8 mouse cellular contexts compared by ENCODE assay signal in genomic region chr6:71907702-71908235, GRCm38 (mm10). TPM values are rescaled to one million over a fixed set of nuclear protein-coding genes. Genes with fewer than 3 reads are reported as not detected.
A peak's percentile ranks its signal among the peaks of the same experiment; 100 is the strongest.
DNase-seq lines count a peak whose midpoint lies in the region; ATAC-seq and TF ChIP-seq lines count a peak whose summit lies in the region.

No protein-coding gene starts in this region.

- peak overlapping the region; percentile 84 for H3K4me2 ChIP-seq in kidney, embryonic 16.5 days (replicated peaks; ENCODE audit: low read depth, low read length)
- peak overlapping the region; percentile 64 for H3K4me2 ChIP-seq in hindbrain, postnatal 0 days (ENCODE audit: low read depth, low read length)
- H3K4me2 ChIP-seq in myocyte (ENCODE audit: low read depth): peak overlapping the region; percentile 96

- H3K79me2 ChIP-seq in myocyte (ENCODE audit: control insufficient read depth, insufficient read depth): peaks cover 46% of the 10 kb centered on the region

- peak overlapping the region; percentile 83 for H3K9ac ChIP-seq in kidney, embryonic 16.5 days (replicated peaks; ENCODE audit: low read length)
- H3K9ac ChIP-seq in hindbrain, postnatal 0 days (replicated peaks; ENCODE audit: low read length): peak overlapping the region; percentile 66

- peaks cover 14% of the 10 kb centered on the region; the same call in 1 of the 2 replicates for H3K4me1 ChIP-seq in kidney, embryonic 16.5 days (ENCODE audit: insufficient read depth, low read length)
- H3K4me1 ChIP-seq in brown adipose tissue, adult 24 weeks (ENCODE audit: control insufficient read depth, insufficient read depth, insufficient read length, low read length): no peaks in the 10 kb centered on the region
- H3K4me1 ChIP-seq in hindbrain, postnatal 0 days (ENCODE audit: insufficient read depth, low read length): no peaks in the 10 kb centered on the region

- no peak for ATAC-seq in kidney, embryonic 16.5 days (ENCODE audit: low FRiP score, low TSS enrichment)
- ATAC-seq in hindbrain, postnatal 0 days: no peak
- ATAC-seq in monocyte, adult 5-6 weeks (replicated peaks; ENCODE audit: insufficient number of reproducible peaks, low FRiP score, low TSS enrichment, poor library complexity, severe bottlenecking): no peak

- peaks cover 23% of the 10 kb centered on the region for H3K36me3 ChIP-seq in kidney, embryonic 16.5 days (ENCODE audit: insufficient read depth, low read length)
- peaks cover 27% of the 10 kb centered on the region for H3K36me3 ChIP-seq in hindbrain, postnatal 0 days (ENCODE audit: insufficient read depth, low read length)
- peaks cover 35% of the 10 kb centered on the region for H3K36me3 ChIP-seq in myocyte (ENCODE audit: control insufficient read depth, insufficient read depth)

- no peaks in the 10 kb centered on the region for H3K27me3 ChIP-seq in kidney, embryonic 16.5 days (ENCODE audit: insufficient read depth, low read length)
- H3K27me3 ChIP-seq in hindbrain, postnatal 0 days (ENCODE audit: insufficient read depth, low read length): no peaks in the 10 kb centered on the region
- H3K27me3 ChIP-seq in myocyte (ENCODE audit: control insufficient read depth, insufficient read depth, insufficient read length): no peaks in the 10 kb centered on the region

- H3K9me3 ChIP-seq in kidney, embryonic 16.5 days (ENCODE audit: low read length): no peaks in the 10 kb centered on the region
- H3K9me3 ChIP-seq in hindbrain, postnatal 0 days (ENCODE audit: low read length): no peaks in the 10 kb centered on the region

- TF ChIP-seq CTCF in hindbrain, postnatal 0 days (IDR thresholded peaks at IDR 0.05; ENCODE audit: low read depth): no peak

- peak overlapping the region; percentile 87 for H3ac ChIP-seq in myocyte (ENCODE audit: control insufficient read depth, insufficient read length)

- peak overlapping the region; percentile 85 for H3K4me3 ChIP-seq in kidney, embryonic 16.5 days (ENCODE audit: low read length)
- peak overlapping the region; percentile 83 for H3K4me3 ChIP-seq in brown adipose tissue, adult 24 weeks (ENCODE audit: insufficient read depth, low read depth, low read length)
- peak overlapping the region; percentile 79 for H3K4me3 ChIP-seq in hindbrain, postnatal 0 days (ENCODE audit: low read length)
- peak overlapping the region; percentile 88 for H3K4me3 ChIP-seq in myocyte

- H3K27ac ChIP-seq in kidney, embryonic 16.5 days (ENCODE audit: low read length): no peak overlapping the region
- H3K27ac ChIP-seq in brown adipose tissue, adult 24 weeks (replicated peaks; ENCODE audit: low read depth, low read length): no peak overlapping the region
- H3K27ac ChIP-seq in hindbrain, postnatal 0 days: no peak overlapping the region

- WGBS in kidney, embryonic 16.5 days: 6% methylated on average over 4 of the region's 4 CpGs
- WGBS in hindbrain, postnatal 0 days: 11% methylated on average over 4 of the region's 4 CpGs

- TF ChIP-seq POLR2A in myocyte (IDR thresholded peaks at IDR 0.05; ENCODE audit: insufficient read length, low read depth): no peak

- no peak for DNase-seq in kidney, adult 18-20 months
- no peak for DNase-seq in hindbrain, postnatal 0 days (ENCODE audit: low spot score)
- DNase-seq in frontal cortex, postnatal 14 days (ENCODE audit: low spot score in 2 of 2): no peak
- no peak for DNase-seq in left cerebral cortex, adult 9 months (ENCODE audit: low spot score in 2 of 2)

TF ChIP-seq in myocyte, 11 proteins besides CTCF, POLR2A, EP300 and RAD21:
- TF ChIP-seq POLR2AphosphoS2 (IDR thresholded peaks at IDR 0.05; ENCODE audit: insufficient read length, low read depth): no peak
- no peak for TF ChIP-seq MYOG (IDR thresholded peaks at IDR 0.05; ENCODE audit: control insufficient read depth in 1 of 3, insufficient read depth in 1 of 3, insufficient read length in 2 of 3, low read depth in 2 of 3)
- no peak for TF ChIP-seq CEBPB (IDR thresholded peaks at IDR 0.05; ENCODE audit: insufficient read depth, poor library complexity, severe bottlenecking)
- TF ChIP-seq TCF12 (IDR thresholded peaks at IDR 0.05; ENCODE audit: insufficient read depth, poor library complexity, severe bottlenecking): no peak
- no peak for TF ChIP-seq REST (IDR thresholded peaks at IDR 0.05; ENCODE audit: insufficient read depth, insufficient read length)
- no peak for TF ChIP-seq E2F4 (IDR thresholded peaks at IDR 0.05; ENCODE audit: insufficient read depth)
- TF ChIP-seq MYOD1 (IDR thresholded peaks at IDR 0.05; ENCODE audit: control insufficient read depth in 1 of 3, insufficient read length in 2 of 3, low read depth in 2 of 3): no peak
- no peak for TF ChIP-seq SRF (IDR thresholded peaks at IDR 0.05; ENCODE audit: control insufficient read depth, insufficient read length, low read depth)
- TF ChIP-seq MAX (IDR thresholded peaks at IDR 0.05; ENCODE audit: low read depth): no peak
- TF ChIP-seq TCF3 (IDR thresholded peaks at IDR 0.05; ENCODE audit: insufficient read length, low read depth): no peak
- no peak for TF ChIP-seq USF1 (IDR thresholded peaks at IDR 0.05; ENCODE audit: low read depth)

RNA-seq across cellular contexts. Expression of gene Ptcd3, which starts 0.8 kb away (rescaled TPM):
- 107 and 109 TPM in 2 replicates for polyA plus RNA-seq in kidney, embryonic 16.5 days (2015; fragmentation: Nextera tagmentation; extraction: Ambion mirVana)
- polyA plus RNA-seq in brown adipose tissue, adult 24 weeks (2012; ENCODE audit: insufficient read depth, insufficient read length, missing spikeins): 114 and 147 TPM in 2 replicates
- total RNA-seq in hindbrain, postnatal 0 days (2014; rRNA removed): 34.3 and 38.1 TPM in 2 replicates
- 58.0 and 61.5 TPM in 2 replicates for polyA plus RNA-seq in hindbrain, postnatal 0 days (2015; fragmentation: Nextera tagmentation; extraction: Ambion mirVana)
- 20.3 TPM for polyA plus RNA-seq in myocyte (2012; fragmentation: generic; extraction: Trizol)
- 70.3 to 105 TPM (median 72.5 TPM) in 3 replicates for total RNA-seq in monocyte, adult 5-6 weeks (2017)

RNA-seq across cellular contexts. Expression of gene Polr1a, which starts 1.1 kb away (rescaled TPM):
- 35.6 and 38.3 TPM in 2 replicates for polyA plus RNA-seq in kidney, embryonic 16.5 days (2015; fragmentation: Nextera tagmentation; extraction: Ambion mirVana)
- 11.1 and 12.6 TPM in 2 replicates for polyA plus RNA-seq in brown adipose tissue, adult 24 weeks (2012; ENCODE audit: insufficient read depth, insufficient read length, missing spikeins)
- 22.3 and 45.4 TPM in 2 replicates for total RNA-seq in hindbrain, postnatal 0 days (2014; rRNA removed)
- 13.1 and 15.0 TPM in 2 replicates for polyA plus RNA-seq in hindbrain, postnatal 0 days (2015; fragmentation: Nextera tagmentation; extraction: Ambion mirVana)
- polyA plus RNA-seq in myocyte (2012; fragmentation: generic; extraction: Trizol): 32.8 TPM
- total RNA-seq in monocyte, adult 5-6 weeks (2017): 28.3 to 32.8 TPM (median 28.6 TPM) in 3 replicates
